Mouse (Mus musculus): ENCODE results near the gene Mrps35.

Mrps35 gene

DNA sequence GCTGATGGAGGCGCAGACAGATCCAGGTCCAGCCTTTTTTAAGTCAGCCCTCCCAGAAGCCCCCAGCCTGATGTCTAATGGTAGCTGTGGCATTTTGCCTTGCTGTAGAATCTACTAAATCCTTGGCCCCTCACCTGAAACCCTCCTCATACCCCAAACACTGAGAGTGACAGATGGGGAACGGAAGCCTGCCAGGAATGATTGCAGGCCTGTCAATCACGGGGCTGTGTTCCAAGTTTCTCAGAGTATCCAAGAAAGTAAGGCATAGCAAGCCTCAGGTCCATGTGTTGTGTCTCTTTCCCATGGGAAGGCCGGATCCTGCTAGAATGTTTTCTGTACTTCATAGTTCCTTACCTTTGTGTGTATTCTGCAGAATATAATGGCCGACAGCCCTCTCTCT lies 47.6 kb downstream of the Mrps35 start:
- DNase-seq: no peak

DNA sequence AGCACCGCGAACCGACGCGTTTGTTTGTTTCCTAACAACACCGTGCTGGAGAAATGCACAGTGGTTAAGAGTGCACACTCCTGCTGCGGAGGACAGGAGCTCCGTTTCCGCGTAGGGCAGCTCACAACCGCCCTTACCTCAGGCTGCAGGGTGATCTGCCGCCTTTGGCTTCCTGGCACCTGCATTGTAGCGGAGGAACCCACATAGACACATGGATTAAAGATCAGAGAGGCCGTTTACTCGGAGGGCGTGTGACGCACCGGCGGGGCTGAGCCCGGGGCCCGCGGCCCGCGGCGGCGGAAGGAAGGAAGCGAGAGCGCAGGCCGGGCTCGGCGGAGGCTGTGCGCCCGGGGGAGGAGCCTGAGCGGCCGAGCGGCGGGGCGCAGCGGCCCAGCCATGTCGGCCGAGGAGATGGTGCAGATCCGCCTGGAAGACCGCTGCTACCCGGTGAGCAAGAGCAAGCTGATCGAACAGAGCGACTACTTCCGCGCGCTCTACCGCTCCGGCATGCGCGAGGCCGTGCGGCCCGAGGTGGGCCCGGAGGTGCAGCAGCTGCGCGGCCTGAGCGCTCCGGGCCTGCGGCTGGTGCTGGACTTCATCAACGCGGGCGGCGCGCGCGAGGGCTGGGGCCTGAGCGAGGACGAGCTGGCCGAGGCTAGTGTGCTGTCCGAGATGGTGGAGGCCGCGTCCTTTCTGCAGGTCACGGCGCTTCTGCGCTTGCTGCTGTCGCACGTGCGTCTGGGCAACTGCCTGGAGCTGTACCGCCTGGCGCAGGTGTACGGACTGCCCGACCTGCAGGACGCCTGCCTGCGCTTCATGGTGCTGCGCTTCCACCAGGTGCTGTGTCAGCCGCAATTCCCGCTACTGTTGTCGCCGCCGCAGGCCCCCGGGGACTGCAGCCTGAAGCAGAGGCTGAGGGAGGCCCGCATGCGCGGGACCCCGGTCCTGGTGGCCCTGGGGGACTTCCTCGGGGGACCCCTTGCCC lies 48.9 kb downstream of the Mrps35 start, which contains the start of gene Klhl42:
TSS of gene Klhl42 (plus strand) at position 244 of the 985 bp plus-strand sequence.
- peak; percentile 71 for DNase-seq

- peak; percentile 57 for DNase-seq
These were observed 49.6 kb downstream of the Mrps35 start for GRCm38 (mm10) chr6:147092136-147092535.

- DNase-seq: no peak
These were observed 52.2 kb downstream of the Mrps35 start for GRCm38 (mm10) chr6:147094771-147095170.

DNA sequence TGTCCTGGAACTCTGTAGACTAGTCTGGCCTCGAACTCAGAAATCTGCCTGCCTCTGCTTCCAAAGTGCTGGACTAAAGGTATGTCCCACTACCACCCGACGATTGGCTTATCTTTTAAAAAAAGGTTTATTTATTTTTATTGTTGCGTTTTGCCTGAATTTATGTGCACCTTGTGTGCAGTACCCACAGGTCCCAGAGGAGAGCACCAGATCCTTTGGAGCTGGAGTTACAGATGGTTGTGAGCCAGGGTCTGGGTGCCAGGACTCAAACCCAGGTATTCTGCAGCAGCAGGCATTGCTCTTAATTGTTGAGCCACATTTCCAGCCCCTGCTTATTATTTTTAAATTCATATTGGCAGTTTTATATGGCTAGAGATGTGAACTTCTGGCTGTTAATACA lies 53.5 kb downstream of the Mrps35 start:
- DNase-seq: no peak

DNA sequence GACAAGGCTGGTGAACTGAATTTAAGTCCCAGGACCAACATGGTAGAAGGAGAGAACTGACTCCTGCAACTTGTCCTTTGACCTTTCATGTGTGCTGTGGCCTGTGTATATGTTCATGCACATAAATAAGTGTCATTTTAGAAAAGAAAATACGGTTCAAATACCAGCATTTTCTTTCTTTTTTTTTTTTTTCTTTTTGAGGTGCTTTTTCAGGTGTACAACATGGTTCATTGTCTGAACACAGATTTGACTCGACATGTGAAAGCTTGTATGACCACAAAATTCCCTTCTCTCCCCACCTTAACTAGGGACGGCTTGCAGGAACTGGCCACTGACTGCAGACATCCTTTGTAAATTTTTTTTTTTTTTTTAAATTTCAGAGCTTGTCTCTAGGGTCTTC lies 54.4 kb downstream of the Mrps35 start:
- DNase-seq: no peak

- no peak for DNase-seq
These were observed 54.9 kb downstream of the Mrps35 start for GRCm38 (mm10) chr6:147097346-147097929.

- no peak for DNase-seq
These were observed 57.1 kb downstream of the Mrps35 start for GRCm38 (mm10) chr6:147099458-147100277.

DNA sequence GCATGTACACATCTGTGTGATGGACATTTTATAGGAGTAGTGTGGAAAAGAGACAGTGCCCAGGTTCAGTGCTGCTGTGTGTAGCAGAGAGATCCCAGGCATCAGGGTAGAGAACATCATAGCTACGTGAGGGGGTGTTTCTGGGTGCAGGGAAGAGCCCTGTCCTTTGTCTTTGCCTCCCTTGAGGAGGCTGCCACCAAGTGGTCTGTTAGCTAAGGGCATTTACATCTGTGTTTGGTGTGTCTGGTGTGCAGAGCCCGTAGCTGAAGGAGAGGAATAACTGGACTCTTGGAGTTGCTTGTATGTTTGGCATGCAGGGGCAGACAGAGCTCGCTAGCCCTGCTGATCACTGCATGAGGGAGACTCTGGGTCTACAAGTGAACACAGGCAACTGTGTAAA lies 59.7 kb downstream of the Mrps35 start:
- no peak for DNase-seq

DNA sequence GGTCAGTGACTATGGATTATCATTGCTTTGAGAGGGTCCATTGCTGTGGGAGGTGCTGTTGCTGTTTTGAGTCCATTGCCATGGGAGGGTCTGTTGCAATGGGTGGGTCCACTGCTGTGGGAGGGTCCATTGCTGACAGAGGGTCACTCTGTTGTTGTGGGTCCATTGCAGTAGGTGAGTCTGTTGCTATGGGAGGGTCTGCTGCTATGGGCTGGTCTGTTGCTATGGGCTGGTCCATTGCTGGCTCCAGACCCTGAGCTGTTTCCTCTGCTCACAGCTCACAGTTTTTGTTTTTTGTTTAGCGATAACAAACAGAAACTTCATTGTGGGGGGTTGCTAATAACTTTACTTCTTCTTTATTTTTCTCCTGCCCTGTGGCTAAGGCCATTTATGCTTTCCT lies 63.0 kb downstream of the Mrps35 start:
- DNase-seq: no peak

DNA sequence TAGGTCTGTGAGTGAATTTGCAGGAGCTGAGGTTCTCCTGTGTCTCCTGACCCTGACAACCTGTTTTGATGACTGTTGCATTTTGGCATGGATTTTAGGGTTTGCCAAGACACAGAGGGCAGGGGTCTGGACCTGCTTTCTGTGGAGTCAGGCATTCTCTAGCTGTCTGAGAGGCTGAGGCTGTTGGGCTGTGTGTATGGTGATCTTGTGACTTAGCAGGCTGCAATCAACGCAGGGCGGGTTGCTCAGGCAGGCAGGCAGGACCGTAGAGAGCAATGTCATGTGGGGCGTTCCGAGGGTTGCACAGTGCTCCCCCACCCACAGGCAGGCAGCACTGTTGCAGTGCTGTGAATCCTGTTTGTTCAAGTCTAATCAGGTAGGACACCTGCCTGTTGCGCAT lies 64.2 kb downstream of the Mrps35 start:
- no peak for DNase-seq

GRCm38 (mm10) chr6:147109283-147109682 lies 66.7 kb downstream of the Mrps35 start:
- DNase-seq: no peak

DNA sequence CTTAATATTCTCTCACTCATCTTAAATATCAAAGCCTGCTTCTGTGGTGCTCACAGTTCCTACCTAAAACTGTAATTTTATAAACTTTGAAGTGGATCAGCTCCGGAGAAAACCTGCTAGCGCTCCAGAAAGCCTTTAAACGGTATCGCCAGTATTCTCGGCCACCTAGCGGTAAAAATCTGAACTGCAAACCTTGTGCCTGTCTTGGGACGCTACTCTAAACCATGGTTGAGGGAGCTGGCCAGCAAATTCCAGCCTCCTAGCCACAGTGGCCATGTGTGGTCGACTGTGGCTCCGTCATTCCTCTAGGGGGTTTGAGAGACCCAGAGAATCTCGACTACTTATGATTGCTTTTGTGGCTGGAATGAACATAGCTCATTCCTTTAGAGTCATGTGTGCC lies 74.0 kb downstream of the Mrps35 start:
- DNase-seq: peak; percentile 68

DNA sequence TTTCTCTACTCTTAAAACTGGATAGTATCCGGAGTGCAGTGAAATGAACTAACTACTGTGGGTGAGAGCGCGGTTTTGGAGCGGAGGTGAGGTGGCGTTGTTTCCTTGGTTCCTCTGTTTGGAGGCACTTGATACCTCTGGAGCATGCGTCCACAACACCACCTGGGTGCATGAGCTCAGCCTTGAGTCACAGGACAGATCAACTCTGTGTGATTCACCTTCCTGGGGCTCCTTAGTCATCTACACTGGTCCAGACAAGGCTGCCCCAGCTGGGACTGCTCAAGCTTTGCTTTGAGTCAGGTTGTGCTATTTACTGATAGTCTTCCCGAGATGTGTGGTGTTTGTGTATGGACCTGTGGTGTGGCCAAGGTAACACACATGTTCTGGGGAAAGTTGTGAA lies 75.2 kb downstream of the Mrps35 start:
- no peak for DNase-seq

DNA sequence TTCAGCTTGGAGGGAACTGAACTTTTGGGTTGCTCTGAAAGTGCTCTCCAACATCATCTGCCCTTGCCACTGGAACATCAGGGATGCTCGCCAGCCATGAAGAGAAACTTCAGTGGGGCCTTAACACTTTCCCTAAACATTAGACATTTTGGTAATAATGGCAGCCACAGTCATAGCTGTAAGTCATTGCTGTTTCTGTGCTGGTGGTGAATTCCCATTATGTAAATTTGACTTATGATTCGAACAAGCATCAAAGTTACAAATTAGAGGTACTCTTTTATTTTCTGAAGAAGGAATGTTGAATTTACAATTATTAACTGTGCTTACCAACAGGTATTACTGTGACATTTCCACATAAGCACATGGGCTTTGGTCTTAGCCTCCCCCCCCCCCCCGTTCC lies 75.6 kb downstream of the Mrps35 start:
- DNase-seq: no peak

GRCm38 (mm10) chr6:147121320-147121719 lies 78.8 kb downstream of the Mrps35 start:
- DNase-seq: no peak
